Comparison of ENCODE assay signal across 19 mouse cellular contexts in the genomic region with DNA sequence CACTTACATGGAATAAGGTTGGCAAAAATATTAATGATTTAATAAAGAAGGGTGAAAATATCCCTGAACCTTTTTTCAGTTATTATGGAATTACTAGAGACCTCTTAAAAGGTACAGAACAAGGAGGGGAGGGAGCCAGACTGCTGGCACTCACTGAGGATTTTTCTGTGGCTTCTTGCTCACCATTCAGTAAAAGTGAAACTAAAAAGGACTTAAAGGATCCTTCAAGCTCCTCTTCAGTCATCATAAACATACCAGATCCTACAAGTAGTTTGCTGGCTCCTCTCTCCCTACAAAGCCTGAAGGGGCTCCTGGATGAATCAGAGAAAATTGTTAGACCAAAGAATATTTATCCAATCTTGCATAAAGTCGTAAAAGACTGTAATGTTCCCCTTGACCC. TPM values are rescaled to one million over a fixed set of nuclear protein-coding genes. Genes with fewer than 3 reads are reported as not detected.
DNase-seq lines count a peak whose midpoint lies in the region; TF ChIP-seq lines count a peak whose summit lies in the region.
"Not testable (repeated sequence)": the region's sequence is repeated elsewhere in the genome, so short reads cannot be mapped to it uniquely, and the experiment has no call there.
"Had no signal": no experiment of that assay in that cellular context is flagged by ENCODE, and none has a peak within 500 bp of the region (broad histone marks: within the 10 kb centered on the region; RNA-seq: fewer than 3 reads in every experiment).

No protein-coding gene starts in this region.

- TF ChIP-seq EP300 in MEL (IDR thresholded peaks at IDR 0.05; ENCODE audit: low read depth in 1 of 2, low read length in 2 of 2) = not testable (repeated sequence)

- H3K9ac ChIP-seq in MEL (ENCODE audit: control insufficient read depth, low read depth, low read length, poor library complexity, severe bottlenecking) = peak overlapping the region; percentile 52; the same call in 1 of the 2 replicates

- not testable (repeated sequence) for H3K9me3 ChIP-seq in MEL (replicated peaks; ENCODE audit: insufficient read depth, low read length)

- TF ChIP-seq RAD21 in MEL (IDR thresholded peaks at IDR 0.05; ENCODE audit: low read depth, low read length) = not testable (repeated sequence)

- H3ac ChIP-seq in myocyte (ENCODE audit: control insufficient read depth, insufficient read length) = not testable (repeated sequence)

- DNase-seq in 3T3-L1 (ENCODE audit: low read depth, low spot score) (peak; percentile 73), MEL (ENCODE audit: low read depth, low spot score) (peak; percentile 25), NIH3T3 (ENCODE audit: low read depth) (peak; percentile 59)
- DNase-seq in adrenal gland, adult 2 months = peak; percentile 22

- peak overlapping the region; percentile 53 to 94 for H3K4me3 ChIP-seq in MEL (ENCODE audit: control insufficient read depth in 1 of 2, insufficient read depth in 1 of 2, low read depth in 2 of 2, low read length in 2 of 2)
- H3K4me3 ChIP-seq in myocyte = peak overlapping the region; percentile 27

- not testable (repeated sequence) for H3K4me1 ChIP-seq in MEL (ENCODE audit: control insufficient read depth in 1 of 2, insufficient read depth in 2 of 2, low read length in 2 of 2)

- H3K27me3 ChIP-seq in MEL (ENCODE audit: control insufficient read depth in 1 of 2, insufficient read depth in 2 of 2, low read length in 2 of 2); myocyte (ENCODE audit: control insufficient read depth, insufficient read depth, insufficient read length): not testable (repeated sequence)

- TF ChIP-seq POLR2A in MEL (IDR thresholded peaks at IDR 0.05; ENCODE audit: control insufficient read depth in 1 of 2, insufficient read depth in 1 of 2, low read depth in 1 of 2, low read length in 2 of 2, poor library complexity in 1 of 2); myocyte (IDR thresholded peaks at IDR 0.05; ENCODE audit: insufficient read length, low read depth): not testable (repeated sequence)

- H3K27ac ChIP-seq in MEL (ENCODE audit: control insufficient read depth, low read depth, low read length) = not testable (repeated sequence)

- H3K79me2 ChIP-seq in MEL (ENCODE audit: control insufficient read depth, insufficient read depth, low read length, poor library complexity); myocyte (ENCODE audit: control insufficient read depth, insufficient read depth): not testable (repeated sequence)

- H3K36me3 ChIP-seq in MEL (ENCODE audit: control insufficient read depth in 1 of 2, insufficient read depth in 2 of 2, low read length in 2 of 2); myocyte (ENCODE audit: control insufficient read depth, insufficient read depth): not testable (repeated sequence)

- peak overlapping the region; percentile 89 for H3K4me2 ChIP-seq in myocyte (ENCODE audit: low read depth)

- TF ChIP-seq CTCF in MEL (IDR thresholded peaks at IDR 0.05 in 2 of 3, conservative IDR thresholded peaks at IDR 0.05 in 1 of 3; ENCODE audit: control insufficient read depth in 1 of 3, insufficient read depth in 1 of 3, low read depth in 2 of 3, low read length in 3 of 3, poor library complexity in 1 of 3, severe bottlenecking in 1 of 3) = not testable (repeated sequence)

RNA-seq across cellular contexts. Expression of gene Vmn2r13, which starts 32.4 kb away (rescaled TPM):
- not detected in 2 replicates for total RNA-seq in MEL (2012; rRNA removed)
- polyA plus RNA-seq in MEL (2012; ENCODE audit: insufficient read depth in 1 of 2, insufficient read length in 2 of 2, low read depth in 1 of 2, low replicate concordance in 2 of 2, missing spikeins in 1 of 2) (not detected), myocyte (2012; fragmentation: generic; extraction: Trizol) (0.04 TPM)
- total RNA-seq in adrenal gland, adult 2 months (2021) = under 1 TPM; 0.07 to 0.12 TPM
- polyA plus RNA-seq in adrenal gland, adult 2 months (2012; rRNA removed) = 0.04 TPM in 1 of 2 replicates, not detected in the other
- total RNA-seq: adrenal gland, adult 18-20 months; CH12.LX; forebrain, postnatal 0 days; gastrocnemius, adult 18-20 months had no signal
- polyA plus RNA-seq: CD4-positive, CD25-positive, alpha-beta regulatory T cell, adult 4 months; cerebellum, adult 2 months; cortical plate, adult 2 months; embryonic facial prominence, embryonic 10.5 days; embryonic facial prominence, embryonic 12.5 days; embryonic facial prominence, embryonic 14.5 days; forebrain, embryonic 11.5 days; forebrain, embryonic 13.5 days; forebrain, embryonic 15.5 days; forebrain, postnatal 0 days; G1E had no signal

Comparison
In these comparisons a context has a peak if more than half of its experiments do, and no peak if none do; other contexts are left out.
1. DNase-seq: peak in every context shown above with its lines; median percentile 73 in 3T3-L1; 59 in NIH3T3; 25 in MEL; 22 in adrenal gland, adult 2 months.